Mouse (Mus musculus): ENCODE results near the gene Limk2. TPM values are rescaled to one million over a fixed set of nuclear protein-coding genes. Genes with fewer than 3 reads are reported as not detected.

The Limk2 gene
- polyA plus RNA-seq, 1 experiment: 21.6 TPM

- Histone ChIP-seq H3K79me2 (ENCODE audit: control insufficient read depth, insufficient read depth) (peaks cover 37% of the 10 kb centered on the region), H3K79me3 (ENCODE audit: low read depth) (no peaks in the 10 kb centered on the region), H3K27me3 (ENCODE audit: control insufficient read depth, insufficient read depth, insufficient read length) (no peaks in the 10 kb centered on the region), H3ac (ENCODE audit: control insufficient read depth, insufficient read length, low read depth) (peak overlapping the region; percentile 60), H3K4me3 (ENCODE audit: insufficient read depth, poor library complexity, severe bottlenecking) (no peak overlapping the region), H3K36me3 (ENCODE audit: control insufficient read depth, insufficient read depth) (no peaks in the 10 kb centered on the region)
- no peak for TF ChIP-seq CTCF (IDR thresholded peaks at IDR 0.05; ENCODE audit: control insufficient read depth, insufficient read depth, insufficient read length)
- TF ChIP-seq MYOD1 (IDR thresholded peaks at IDR 0.05; ENCODE audit: control insufficient read depth, insufficient read length, low read depth): peak; percentile 18
Measured at GRCm38 (mm10) chr11:3374293-3374645, 34.7 kb downstream of the Limk2 start.

- H3ac ChIP-seq (ENCODE audit: control insufficient read depth, insufficient read length, low read depth): peak overlapping the region; percentile 57
- H3K79me2 ChIP-seq (ENCODE audit: control insufficient read depth, insufficient read depth): peaks cover 42% of the 10 kb centered on the region
- no peaks in the 10 kb centered on the region for H3K79me3 ChIP-seq (ENCODE audit: low read depth)
- H3K27me3 ChIP-seq (ENCODE audit: control insufficient read depth, insufficient read depth, insufficient read length): no peaks in the 10 kb centered on the region
- TF ChIP-seq CEBPB (IDR thresholded peaks at IDR 0.05; ENCODE audit: low read depth): no peak
- no peak for TF ChIP-seq MAX (IDR thresholded peaks at IDR 0.05)
- no peak for TF ChIP-seq FOSL1 (IDR thresholded peaks at IDR 0.05; ENCODE audit: insufficient read depth, low read length, poor library complexity, severe bottlenecking)
- TF ChIP-seq MYOG (IDR thresholded peaks at IDR 0.05; ENCODE audit: control insufficient read depth, extremely low read depth, insufficient read length): no peak
- TF ChIP-seq MYOD1 (IDR thresholded peaks at IDR 0.05; ENCODE audit: control insufficient read depth, insufficient read length, low read depth): no peak
- TF ChIP-seq USF1 (IDR thresholded peaks at IDR 0.05; ENCODE audit: low read depth): no peak
- no peak for TF ChIP-seq CTCF (IDR thresholded peaks at IDR 0.05; ENCODE audit: control insufficient read depth, insufficient read depth, insufficient read length)
- no peaks in the 10 kb centered on the region for H3K36me3 ChIP-seq (ENCODE audit: control insufficient read depth, insufficient read depth)
- no peak overlapping the region for H3K4me3 ChIP-seq (ENCODE audit: insufficient read depth, poor library complexity, severe bottlenecking)
Measured at GRCm38 (mm10) chr11:3373591-3374292, 35.2 kb downstream of the Limk2 start.

- peaks cover 9% of the 10 kb centered on the region for H3K36me3 ChIP-seq (ENCODE audit: control insufficient read depth, insufficient read depth)
- no peaks in the 10 kb centered on the region for H3K27me3 ChIP-seq (ENCODE audit: control insufficient read depth, insufficient read depth, insufficient read length)
- H3K79me3 ChIP-seq (ENCODE audit: low read depth): peaks cover 3% of the 10 kb centered on the region
- peaks cover 62% of the 10 kb centered on the region for H3K79me2 ChIP-seq (ENCODE audit: control insufficient read depth, insufficient read depth)
- H3K4me3 ChIP-seq (ENCODE audit: insufficient read depth, poor library complexity, severe bottlenecking): peak overlapping the region; percentile 24
- TF ChIP-seq FOSL1 (IDR thresholded peaks at IDR 0.05; ENCODE audit: insufficient read depth, low read length, poor library complexity, severe bottlenecking) (no peak), MAX (IDR thresholded peaks at IDR 0.05) (no peak), MYOG (IDR thresholded peaks at IDR 0.05; ENCODE audit: control insufficient read depth, extremely low read depth, insufficient read length) (no peak), CEBPB (IDR thresholded peaks at IDR 0.05; ENCODE audit: low read depth) (no peak), CTCF (IDR thresholded peaks at IDR 0.05; ENCODE audit: control insufficient read depth, insufficient read depth, insufficient read length) (no peak), USF1 (IDR thresholded peaks at IDR 0.05; ENCODE audit: low read depth) (no peak), MYOD1 (IDR thresholded peaks at IDR 0.05; ENCODE audit: control insufficient read depth, insufficient read length, low read depth) (no peak)
- peak overlapping the region; percentile 51 for H3ac ChIP-seq (ENCODE audit: control insufficient read depth, insufficient read length, low read depth)
Measured at GRCm38 (mm10) chr11:3371599-3372295, 37.2 kb downstream of the Limk2 start.

GRCm38 (mm10) chr11:3370928-3371598, 37.9 kb downstream of the Limk2 start:
- Histone ChIP-seq H3K36me3 (ENCODE audit: control insufficient read depth, insufficient read depth) (peaks cover 9% of the 10 kb centered on the region), H3K79me3 (ENCODE audit: low read depth) (peaks cover 3% of the 10 kb centered on the region), H3ac (ENCODE audit: control insufficient read depth, insufficient read length, low read depth) (peak overlapping the region; percentile 68), H3K27me3 (ENCODE audit: control insufficient read depth, insufficient read depth, insufficient read length) (no peaks in the 10 kb centered on the region), H3K4me3 (ENCODE audit: insufficient read depth, poor library complexity, severe bottlenecking) (peak overlapping the region; percentile 46), H3K79me2 (ENCODE audit: control insufficient read depth, insufficient read depth) (peaks cover 63% of the 10 kb centered on the region)
- TF ChIP-seq MYOD1 (IDR thresholded peaks at IDR 0.05; ENCODE audit: control insufficient read depth, insufficient read length, low read depth) (peak; percentile 24), CTCF (IDR thresholded peaks at IDR 0.05; ENCODE audit: control insufficient read depth, insufficient read depth, insufficient read length) (no peak)

GRCm38 (mm10) chr11:3370162-3370561, 38.8 kb downstream of the Limk2 start:
- Histone ChIP-seq H3K27me3 (ENCODE audit: control insufficient read depth, insufficient read depth, insufficient read length) (no peaks in the 10 kb centered on the region), H3K79me2 (ENCODE audit: control insufficient read depth, insufficient read depth) (peaks cover 64% of the 10 kb centered on the region), H3K79me3 (ENCODE audit: low read depth) (peaks cover 3% of the 10 kb centered on the region), H3K36me3 (ENCODE audit: control insufficient read depth, insufficient read depth) (peaks cover 9% of the 10 kb centered on the region), H3K4me3 (ENCODE audit: insufficient read depth, poor library complexity, severe bottlenecking) (no peak overlapping the region), H3ac (ENCODE audit: control insufficient read depth, insufficient read length, low read depth) (peak overlapping the region; percentile 34)
- TF ChIP-seq CEBPB (IDR thresholded peaks at IDR 0.05; ENCODE audit: low read depth) (no peak), MYOG (IDR thresholded peaks at IDR 0.05; ENCODE audit: control insufficient read depth, extremely low read depth, insufficient read length) (no peak), FOSL1 (IDR thresholded peaks at IDR 0.05; ENCODE audit: insufficient read depth, low read length, poor library complexity, severe bottlenecking) (no peak), USF1 (IDR thresholded peaks at IDR 0.05; ENCODE audit: low read depth) (no peak), MYOD1 (IDR thresholded peaks at IDR 0.05; ENCODE audit: control insufficient read depth, insufficient read length, low read depth) (no peak), MAX (IDR thresholded peaks at IDR 0.05) (no peak), CTCF (IDR thresholded peaks at IDR 0.05; ENCODE audit: control insufficient read depth, insufficient read depth, insufficient read length) (no peak)
